Mouse (Mus musculus) left cerebral cortex, adult 8-10 months (tissue): Measurements from ENCODE around the gene Atg3. TPM values are rescaled to one million over a fixed set of nuclear protein-coding genes. Genes with fewer than 3 reads are reported as not detected.

Source experiments
- DNase-seq, 2 experiments: peaks; one replicate each; pipeline ENCODE4 v3.0.0; 2022; ENCODE audit warnings: low spot score in 2 of 2
- total RNA-seq, 4 experiments: library from RNA; stranded (reverse); gene quantifications; 2 replicates each; pipeline ENCODE4 v1.2.4; 2022

Gene Atg3
- total RNA-seq, 4 experiments from 2014 or later = 42.9 to 46.0 (median 45.4) TPM

DNA sequence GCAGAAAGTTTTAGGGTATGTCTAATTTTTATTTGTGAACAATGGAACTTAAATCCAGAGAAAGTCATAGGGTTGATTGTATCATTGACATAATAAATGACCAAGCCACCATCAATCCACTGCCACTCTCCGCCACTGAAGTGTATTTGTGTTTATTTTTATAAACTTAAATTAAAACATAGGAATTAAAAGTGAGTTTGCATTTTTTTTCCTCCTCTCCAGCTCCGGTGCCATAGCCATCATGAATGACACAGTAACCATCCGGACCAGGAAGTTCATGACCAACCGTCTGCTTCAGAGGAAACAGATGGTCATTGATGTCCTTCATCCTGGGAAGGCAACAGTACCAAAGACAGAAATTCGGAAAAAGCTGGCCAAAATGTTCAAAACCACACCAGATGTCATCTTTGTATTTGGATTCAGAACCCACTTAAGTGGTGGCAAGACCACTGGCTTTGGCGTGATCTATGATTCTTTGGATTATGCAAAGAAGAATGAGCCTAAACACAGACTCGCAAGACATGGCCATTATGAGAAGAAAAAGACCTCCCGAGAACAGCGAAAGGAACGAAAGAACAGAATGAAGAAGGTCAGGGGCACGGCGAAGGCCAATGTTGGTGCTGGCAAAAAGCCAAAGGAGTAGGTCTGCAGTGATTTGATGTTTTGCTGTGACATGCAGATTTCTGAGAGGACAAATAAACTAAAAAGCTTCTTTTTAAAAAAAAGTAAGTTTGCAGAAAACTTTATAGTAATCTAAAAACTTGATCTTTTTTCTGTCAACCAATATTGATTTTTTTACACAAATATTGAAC, 46.5 kb downstream of the Atg3 start:
- no peak for DNase-seq

DNA sequence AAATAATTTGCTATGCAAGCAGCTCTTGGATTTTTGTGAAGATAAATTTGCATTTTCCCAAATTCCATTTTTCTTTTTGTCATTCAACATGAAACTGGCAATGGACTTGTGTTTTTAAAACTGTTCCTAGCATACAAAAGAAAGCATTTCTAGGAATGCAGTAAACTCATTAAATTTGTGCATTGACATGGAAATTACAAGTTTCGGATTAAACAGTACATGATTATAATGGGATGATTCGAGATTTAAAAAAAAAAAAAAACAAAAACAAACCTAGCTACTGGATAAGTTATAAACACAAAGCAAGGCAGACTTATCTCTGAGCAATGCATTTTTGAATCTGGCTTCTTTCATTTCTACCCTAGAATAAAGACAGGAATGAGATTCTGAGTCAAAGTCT, 63.4 kb downstream of the Atg3 start:
- DNase-seq = no peak

DNA sequence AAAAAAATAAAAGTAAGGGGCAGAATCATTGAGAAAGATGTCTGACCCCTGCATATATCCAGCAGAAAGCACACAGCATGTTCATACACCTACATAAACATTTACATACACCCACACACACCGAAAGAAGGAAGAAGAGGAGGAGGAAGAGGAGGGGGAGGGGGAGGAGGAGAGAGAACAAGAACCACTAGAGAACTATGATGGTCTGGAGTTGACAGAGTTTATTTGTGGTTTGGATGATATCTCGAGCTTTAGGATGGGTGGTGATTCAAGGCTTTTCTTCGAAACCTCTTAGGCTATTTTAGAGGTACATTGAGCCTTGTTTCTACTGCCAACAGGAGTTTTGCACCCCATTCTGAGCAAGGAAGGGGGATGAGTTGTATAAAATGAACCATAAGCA, 64.2 kb downstream of the Atg3 start:
- DNase-seq = no peak

DNA sequence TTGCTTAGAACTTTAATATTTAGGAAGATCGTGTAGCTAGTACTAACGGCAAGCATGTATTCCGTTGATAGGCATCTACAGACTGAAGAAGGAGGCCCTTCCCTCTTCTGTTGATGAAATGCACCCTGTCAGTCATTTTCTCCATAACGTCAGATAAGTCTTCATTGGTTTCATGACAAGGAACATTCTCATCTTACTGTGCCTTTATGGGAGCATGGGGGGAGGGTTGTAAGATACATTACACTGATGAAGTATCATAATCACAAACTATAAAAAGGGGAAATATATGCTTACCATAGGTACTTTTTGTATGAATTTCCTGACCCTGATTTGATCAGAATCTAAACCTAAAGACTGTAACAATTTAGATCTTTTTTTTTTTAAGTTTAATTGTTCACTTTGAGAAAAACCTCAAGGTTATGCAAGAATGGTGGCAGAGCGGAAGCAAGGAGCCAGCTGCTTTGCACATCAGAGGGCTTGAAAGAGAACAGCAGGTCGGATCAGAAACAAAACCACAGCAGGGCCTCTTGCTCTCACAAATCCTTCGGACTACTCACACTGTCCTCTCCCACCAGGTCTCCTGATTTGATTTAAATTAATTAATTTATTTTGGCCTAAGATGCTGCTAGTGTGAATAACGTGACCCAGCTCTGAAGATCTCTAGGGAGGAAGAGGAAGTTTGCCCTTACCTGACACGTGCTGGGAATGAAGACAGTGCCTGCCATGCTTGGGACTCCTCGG, 65.2 kb downstream of the Atg3 start, which contains the start of gene Btla:
Btla (plus strand) TSS at position 668 of the 741 bp plus-strand sequence.
- no peak for DNase-seq

DNA sequence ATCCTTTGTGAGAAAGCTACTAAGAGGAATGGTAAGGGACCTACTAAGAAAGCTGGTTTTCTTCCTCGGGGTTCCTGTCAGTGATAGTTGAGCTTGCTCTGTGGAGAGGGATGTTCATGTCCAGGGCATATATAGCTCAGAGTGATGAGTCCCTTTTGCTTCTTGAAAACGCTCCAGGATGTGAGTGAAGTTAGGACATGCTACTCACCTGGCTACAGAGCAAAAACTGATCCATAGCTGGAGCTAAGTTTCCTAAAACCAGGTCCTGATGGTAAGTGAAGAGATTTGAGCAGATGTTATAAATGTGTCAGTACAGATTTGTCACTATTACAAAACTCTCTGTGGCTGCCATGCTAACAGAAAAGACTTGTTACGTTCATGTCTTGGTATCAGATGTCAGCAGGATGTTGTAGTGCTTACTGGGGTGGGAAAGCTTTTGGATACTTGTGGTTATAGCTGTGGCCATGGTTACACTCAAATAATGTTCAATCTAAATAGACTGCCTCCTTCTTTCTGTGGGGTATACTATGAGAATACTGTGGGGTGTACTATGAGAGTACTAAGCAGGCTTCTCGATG, 65.9 kb downstream of the Atg3 start:
- no peak for DNase-seq

DNA sequence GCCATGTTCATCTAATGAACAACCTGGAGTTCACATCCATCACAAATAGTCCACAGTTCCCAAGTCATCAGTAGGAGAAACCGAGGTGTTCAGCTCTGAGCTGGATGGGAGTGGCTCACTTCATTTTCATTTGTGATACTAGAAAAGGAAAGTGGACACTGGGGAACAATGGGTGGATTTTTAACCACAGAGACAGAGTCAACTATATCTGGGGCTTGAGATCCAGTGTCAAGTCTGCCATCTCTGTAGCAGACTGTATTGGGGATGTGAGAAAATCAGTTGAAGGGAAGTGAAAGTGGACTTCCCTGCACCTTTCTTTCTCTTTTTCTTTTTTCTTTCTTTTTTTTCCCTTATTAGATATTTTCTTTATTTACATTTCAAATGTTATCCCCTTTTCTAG, 68.4 kb downstream of the Atg3 start:
- DNase-seq = no peak

DNA sequence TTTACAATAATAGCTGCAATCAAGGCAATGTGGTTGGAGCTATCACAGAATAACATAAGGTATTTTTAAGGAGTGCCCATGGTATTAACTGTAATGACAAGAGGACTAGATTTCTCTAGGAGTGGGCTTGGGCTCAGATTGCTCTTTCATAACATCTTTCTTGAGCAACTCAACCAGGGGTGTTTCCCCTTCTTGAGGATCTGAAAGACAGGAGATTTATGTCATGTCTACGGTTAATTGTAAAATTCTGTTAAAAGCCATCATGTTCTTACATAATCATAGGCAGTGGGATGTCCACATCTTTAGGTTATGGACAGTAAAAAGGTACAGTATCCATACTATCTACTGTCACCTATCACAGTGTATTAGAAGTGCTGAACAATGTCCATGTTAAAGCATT, 72.7 kb downstream of the Atg3 start:
- no peak for DNase-seq

DNA sequence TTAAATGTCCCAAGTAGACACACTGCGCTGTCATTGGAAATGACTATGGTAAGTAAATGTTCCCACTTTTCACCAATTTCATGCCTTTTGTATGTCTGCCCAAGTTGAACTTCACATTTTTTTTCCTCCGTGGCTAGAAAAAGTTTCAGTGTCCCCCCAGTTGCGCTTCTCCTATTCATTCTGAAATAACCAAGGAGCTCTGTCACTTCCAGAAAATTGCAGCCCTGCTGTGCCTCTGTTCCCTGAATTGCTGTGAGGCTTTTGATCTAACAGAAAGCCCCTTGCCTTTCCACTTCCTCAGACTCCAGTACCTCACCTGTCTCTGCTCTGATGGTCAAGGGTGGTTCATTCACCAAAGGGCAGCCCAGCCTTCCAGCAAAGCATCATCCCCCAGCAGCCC, 74.4 kb downstream of the Atg3 start:
- no peak for DNase-seq

Other genes with a start within 250 kb of the Atg3 start
- gene Cd200r3, start 215.1 kb upstream of the Atg3 start, total RNA-seq = not detected
- 1 to 10 TPM; 5.0 to 7.5 (median 6.3) TPM for gene Ccdc80, start 65.4 kb upstream of the Atg3 start, total RNA-seq
- gene Slc35a5, start 79 bp upstream of the Atg3 start, total RNA-seq = 10 to 100 TPM; 47.0 to 60.6 (median 52.4) TPM
- gene Btla, start 65.5 kb downstream of the Atg3 start, total RNA-seq = under 1 TPM; 0.48 to 0.88 (median 0.56) TPM